Mouse (Mus musculus) heart, postnatal 0 days (tissue): Measurements from ENCODE around the gene Trim17. TPM values are rescaled to one million over a fixed set of nuclear protein-coding genes. Genes with fewer than 3 reads are reported as not detected.

Experiments
- ATAC-seq: fragments of 200-750 bp; cut with Nextera tagmentation; 2 replicates; pipeline ENCODE4 v1.8.0; 2017; ENCODE audit warnings: low read depth, moderate number of reproducible peaks, moderate library complexity; ENCODE audit not compliant: insufficient read depth
- DNase-seq: peaks from one replicate; pipeline ENCODE4 v3.0.0-alpha.2; 2016; ENCODE audit warnings: low spot score
- H3K27ac ChIP-seq: fragments of 300-500 bp; sonication (generic); 2 replicates; pipeline ENCODE4 v1.5.1; 2014; ENCODE audit warnings: low read depth, mild to moderate bottlenecking
- H3K27me3 ChIP-seq: fragments of 300-500 bp; sonication (generic); 2 replicates; pipeline ENCODE4 v1.6.1; 2014; ENCODE audit warnings: low read length, mixed read lengths; ENCODE audit not compliant: control insufficient read depth, insufficient read depth
- H3K36me3 ChIP-seq: fragments of 300-500 bp; sonication (generic); replicated peaks from 2 replicates; pipeline ENCODE4 v1.6.1; 2014; ENCODE audit warnings: low read length, mixed read lengths; ENCODE audit not compliant: control insufficient read depth, insufficient read depth
- H3K4me1 ChIP-seq: fragments of 300-500 bp; sonication (generic); 2 replicates; pipeline ENCODE4 v1.6.1; 2014; ENCODE audit warnings: antibody characterized with exemption; ENCODE audit not compliant: control insufficient read depth, insufficient read depth
- H3K4me2 ChIP-seq: fragments of 300-500 bp; sonication (generic); 2 replicates; pipeline ENCODE4 v1.6.1; 2014; ENCODE audit warnings: low read depth, mild to moderate bottlenecking, low read length, moderate library complexity
- H3K4me3 ChIP-seq: fragments of 300-500 bp; sonication (generic); 2 replicates; pipeline ENCODE4 v1.5.1; 2014; ENCODE audit warnings: low read depth, low read length
- H3K9ac ChIP-seq: fragments of 300-500 bp; sonication (generic); replicated peaks from 2 replicates; pipeline ENCODE4 v1.6.1; 2014; ENCODE audit warnings: low read depth, low read length, mixed read lengths
- H3K9me3 ChIP-seq: fragments of 300-500 bp; sonication (generic); replicated peaks from 2 replicates; pipeline ENCODE4 v1.6.1; 2016; ENCODE audit warnings: low read length; ENCODE audit not compliant: control insufficient read depth
- CTCF ChIP-seq: IDR thresholded peaks from 2 replicates; pipeline ENCODE4 v1.5.1; 2016; ENCODE audit warnings: antibody characterized with exemption, control low read depth, low read depth
- EP300 ChIP-seq: IDR thresholded peaks from 2 replicates; pipeline ENCODE4 v1.6.1; 2016; ENCODE audit warnings: antibody characterized with exemption, low read depth
- WGBS: fragments of 180-500 bp; shearing (Covaris S2); extraction: QIAGEN DNeasy Blood & Tissue Kit; methylation state at CpG from one replicate; pipeline ENCODE4 v1.1.7; 2014; 5-methylcytosine and 5-hydroxymethylcytosine counted together
- polyA plus RNA-seq: library from polyadenylated mRNA; unstranded; fragments of >200 nt; fragmentation: Nextera tagmentation; extraction: Ambion mirVana; gene quantifications from 2 replicates; pipeline ENCODE4 v1.2.1, GENCODE M21; 2015
- total RNA-seq: library from RNA; depleted of rRNA; stranded (reverse); fragments of >200 nt; gene quantifications from 2 replicates; pipeline ENCODE4 v1.2.3, GENCODE M21; 2014; ENCODE audit warnings: low replicate concordance

Gene Trim17
- total and polyA plus RNA-seq, 2 experiments from 2014 or later: 0.33 TPM; not detected in 1

DNA sequence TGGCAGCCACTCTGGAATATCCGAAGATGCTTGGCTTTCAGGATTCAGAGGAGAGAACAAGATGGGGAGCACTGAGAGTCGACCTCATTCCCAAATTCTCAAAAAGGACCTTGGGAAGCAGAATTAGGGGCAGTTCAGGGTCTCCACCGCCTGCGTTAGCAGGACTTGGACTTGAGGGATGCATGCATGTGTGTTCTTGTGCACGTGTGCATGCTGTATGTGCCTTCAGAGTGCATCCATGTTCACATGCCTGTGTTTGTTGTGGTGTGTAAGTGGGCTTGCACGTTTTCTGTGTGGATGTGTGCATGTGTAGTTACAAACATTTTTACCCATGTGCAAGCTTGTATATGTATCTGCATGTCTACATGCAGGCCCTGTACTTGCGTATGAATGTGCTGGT is 9.7 kb downstream of the Trim17 start:
- 83% methylated on average over 7 of the region's 7 CpGs for WGBS
- peaks cover 5% of the 10 kb centered on the region; the same call in 1 of the 2 replicates for H3K27me3 ChIP-seq
- H3K4me1 ChIP-seq: no peaks in the 10 kb centered on the region
- no peaks in the 10 kb centered on the region for H3K9me3 ChIP-seq
- no peak for DNase-seq
- no peak for TF ChIP-seq EP300
- TF ChIP-seq CTCF: no peak
- ATAC-seq: no peak
- no peak overlapping the region for H3K9ac ChIP-seq
- no peak overlapping the region for H3K4me2 ChIP-seq
- no peak overlapping the region for H3K4me3 ChIP-seq
- H3K27ac ChIP-seq: no peak overlapping the region
- H3K36me3 ChIP-seq: no peaks in the 10 kb centered on the region

GRCm38 (mm10) chr11:58965001-58965760 is 10.7 kb downstream of the Trim17 start:
- Histone ChIP-seq H3K27me3 (peaks cover 5% of the 10 kb centered on the region; the same call in 1 of the 2 replicates), H3K4me3 (no peak overlapping the region), H3K36me3 (no peaks in the 10 kb centered on the region), H3K27ac (no peak overlapping the region), H3K4me1 (no peaks in the 10 kb centered on the region), H3K9ac (no peak overlapping the region), H3K9me3 (no peaks in the 10 kb centered on the region), H3K4me2 (no peak overlapping the region)
- TF ChIP-seq CTCF (no peak), EP300 (no peak)
- ATAC-seq: no peak
- WGBS: 39% methylated on average over 12 of the region's 12 CpGs
- DNase-seq: no peak

GRCm38 (mm10) chr11:58967346-58967745 is 12.9 kb downstream of the Trim17 start:
- no peak overlapping the region for H3K27ac ChIP-seq
- 100% methylated on average over 1 of the region's 1 CpGs for WGBS
- no peak for ATAC-seq
- H3K4me2 ChIP-seq: no peak overlapping the region
- no peaks in the 10 kb centered on the region for H3K36me3 ChIP-seq
- TF ChIP-seq EP300 (no peak), CTCF (peak; percentile 73)
- H3K4me3 ChIP-seq: no peak overlapping the region
- no peaks in the 10 kb centered on the region for H3K9me3 ChIP-seq
- no peak overlapping the region for H3K9ac ChIP-seq
- H3K4me1 ChIP-seq: no peaks in the 10 kb centered on the region
- no peaks in the 10 kb centered on the region for H3K27me3 ChIP-seq
- no peak for DNase-seq

DNA sequence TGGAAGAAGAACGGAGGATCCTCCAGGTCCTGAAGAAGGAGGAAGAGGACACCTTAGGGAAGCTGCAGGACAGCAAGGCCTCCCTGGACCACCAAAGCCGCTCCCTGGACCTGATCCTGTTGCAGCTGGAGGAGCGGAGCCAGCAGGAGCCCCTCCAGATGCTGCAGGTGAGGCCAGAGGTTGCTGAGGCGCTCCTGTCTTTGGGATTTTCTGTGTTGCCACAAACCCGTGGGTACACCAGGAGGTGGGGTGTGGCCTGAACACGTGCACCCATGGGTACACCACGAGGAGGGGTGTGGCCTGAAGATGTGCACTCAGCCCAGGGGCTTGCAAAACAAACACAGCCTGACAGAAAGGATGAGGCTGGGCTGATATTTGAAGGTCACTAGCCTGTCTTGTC is 14.1 kb downstream of the Trim17 start:
- DNase-seq (no peak), ATAC-seq (no peak)
- Histone ChIP-seq H3K4me1 (no peaks in the 10 kb centered on the region), H3K9ac (no peak overlapping the region), H3K27ac (no peak overlapping the region), H3K4me2 (no peak overlapping the region), H3K4me3 (no peak overlapping the region), H3K36me3 (no peaks in the 10 kb centered on the region), H3K27me3 (no peaks in the 10 kb centered on the region), H3K9me3 (no peaks in the 10 kb centered on the region)
- TF ChIP-seq EP300 (no peak), CTCF (no peak)
- 81% methylated on average over 7 of the region's 7 CpGs for WGBS

DNA sequence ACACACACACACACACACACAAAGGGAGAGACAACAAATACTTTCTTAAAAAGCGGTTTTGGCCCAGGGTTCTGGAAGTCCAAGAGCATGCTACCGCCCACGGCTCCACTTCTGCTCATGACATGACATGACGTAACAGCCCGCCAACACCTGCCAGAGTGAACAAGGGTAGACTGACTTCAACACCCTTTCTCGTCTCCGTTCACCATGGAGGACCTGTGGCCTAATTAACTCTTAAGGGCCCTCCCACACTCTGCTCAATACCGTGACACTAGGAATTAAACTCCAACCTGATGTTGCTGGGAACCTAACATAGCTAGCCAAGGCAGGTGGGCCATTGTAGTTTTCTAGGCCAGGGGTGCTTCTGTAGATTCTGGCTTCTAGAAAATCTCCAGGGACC is 14.5 kb downstream of the Trim17 start:
- Histone ChIP-seq H3K9ac (no peak overlapping the region), H3K4me3 (no peak overlapping the region), H3K36me3 (no peaks in the 10 kb centered on the region), H3K4me2 (no peak overlapping the region), H3K4me1 (no peaks in the 10 kb centered on the region), H3K9me3 (no peaks in the 10 kb centered on the region), H3K27ac (no peak overlapping the region), H3K27me3 (no peaks in the 10 kb centered on the region)
- no peak for TF ChIP-seq EP300
- TF ChIP-seq CTCF: no peak
- 61% methylated on average over 8 of the region's 8 CpGs for WGBS
- no peak for DNase-seq
- no peak for ATAC-seq

GRCm38 (mm10) chr11:58969659-58970058 is 15.2 kb downstream of the Trim17 start:
- H3K9me3 ChIP-seq: no peaks in the 10 kb centered on the region
- no peaks in the 10 kb centered on the region for H3K36me3 ChIP-seq
- H3K27ac ChIP-seq: no peak overlapping the region
- no peak overlapping the region for H3K4me3 ChIP-seq
- no peaks in the 10 kb centered on the region for H3K4me1 ChIP-seq
- whole genome bisulfite sequencing: 64% methylated on average over 6 of the region's 6 CpGs
- ATAC-seq: no peak
- H3K9ac ChIP-seq: no peak overlapping the region
- DNase-seq: no peak
- H3K27me3 ChIP-seq: no peaks in the 10 kb centered on the region
- no peak overlapping the region for H3K4me2 ChIP-seq
- no peak for TF ChIP-seq EP300
- TF ChIP-seq CTCF: no peak
